Mouse (Mus musculus): ENCODE data around the gene Arid4a. TPM values are rescaled to one million over a fixed set of nuclear protein-coding genes. Genes with fewer than 3 reads are reported as not detected.
A peak's percentile ranks its signal among the peaks of the same experiment; 100 is the strongest.

Arid4a gene
- polyA plus RNA-seq (2012; rRNA removed): 17.8 and 18.4 TPM in 2 replicates

GRCm38 (mm10) chr12:71015363-71016210 lies at the start of gene Arid4a:
Gene Arid4a (plus strand): TSS chr12:71015990.
- TF ChIP-seq CTCF (IDR thresholded peaks at IDR 0.05; ENCODE audit: extremely low read depth, insufficient read depth, low read length): no peak
- TF ChIP-seq POLR2A (IDR thresholded peaks at IDR 0.05; ENCODE audit: extremely low read depth, insufficient read depth, low read length): peak; percentile 90
- Histone ChIP-seq H3K27ac (ENCODE audit: insufficient read depth, low read length) (peak within 1 kb of the TSS; percentile 94), H3K4me3 (ENCODE audit: insufficient read depth, low read length) (peak within 1 kb of the TSS; percentile 88), H3K4me1 (ENCODE audit: control insufficient read depth, insufficient read depth, low read length) (peaks cover 2% of the 10 kb centered on the region; the same call in 1 of the 2 replicates)

GRCm38 (mm10) chr12:70967581-70967980 lies 48.2 kb upstream of the Arid4a start:
- TF ChIP-seq POLR2A (IDR thresholded peaks at IDR 0.05; ENCODE audit: extremely low read depth, insufficient read depth, low read length) (no peak), CTCF (IDR thresholded peaks at IDR 0.05; ENCODE audit: extremely low read depth, insufficient read depth, low read length) (no peak)
- Histone ChIP-seq H3K4me1 (ENCODE audit: control insufficient read depth, insufficient read depth, low read length) (no peaks in the 10 kb centered on the region), H3K4me3 (ENCODE audit: insufficient read depth, low read length) (peak overlapping the region; percentile 71; the same call in 1 of the 2 replicates), H3K27ac (ENCODE audit: insufficient read depth, low read length) (peak overlapping the region; percentile 27; the same call in 1 of the 2 replicates)

- Histone ChIP-seq H3K27ac (ENCODE audit: insufficient read depth, low read length) (peak overlapping the region; percentile 62), H3K4me1 (ENCODE audit: control insufficient read depth, insufficient read depth, low read length) (no peaks in the 10 kb centered on the region), H3K4me3 (ENCODE audit: insufficient read depth, low read length) (peak overlapping the region; percentile 71)
- TF ChIP-seq POLR2A (IDR thresholded peaks at IDR 0.05; ENCODE audit: extremely low read depth, insufficient read depth, low read length) (peak; percentile 42; the same call in 1 of the 2 replicates), CTCF (IDR thresholded peaks at IDR 0.05; ENCODE audit: extremely low read depth, insufficient read depth, low read length) (peak; percentile 45)
Measured at GRCm38 (mm10) chr12:70968141-70968790, 47.5 kb upstream of the Arid4a start.

- TF ChIP-seq POLR2A (IDR thresholded peaks at IDR 0.05; ENCODE audit: extremely low read depth, insufficient read depth, low read length) (peak; percentile 24; the same call in 1 of the 2 replicates), CTCF (IDR thresholded peaks at IDR 0.05; ENCODE audit: extremely low read depth, insufficient read depth, low read length) (no peak)
- Histone ChIP-seq H3K27ac (ENCODE audit: insufficient read depth, low read length) (peak overlapping the region; percentile 62), H3K4me1 (ENCODE audit: control insufficient read depth, insufficient read depth, low read length) (no peaks in the 10 kb centered on the region)
Measured at GRCm38 (mm10) chr12:70968791-70969307, 46.9 kb upstream of the Arid4a start.

GRCm38 (mm10) chr12:70969485-70970184 lies 46.2 kb upstream of the Arid4a start:
- no peak overlapping the region for H3K27ac ChIP-seq (ENCODE audit: insufficient read depth, low read length)
- no peak for TF ChIP-seq POLR2A (IDR thresholded peaks at IDR 0.05; ENCODE audit: extremely low read depth, insufficient read depth, low read length)
- TF ChIP-seq CTCF (IDR thresholded peaks at IDR 0.05; ENCODE audit: extremely low read depth, insufficient read depth, low read length): peak; percentile 71
- no peaks in the 10 kb centered on the region for H3K4me1 ChIP-seq (ENCODE audit: control insufficient read depth, insufficient read depth, low read length)
- peak overlapping the region; percentile 22; the same call in 1 of the 2 replicates for H3K4me3 ChIP-seq (ENCODE audit: insufficient read depth, low read length)

More at GRCm38 (mm10) chr12:70968791-70969307, 46.9 kb upstream of the Arid4a start:
- peak overlapping the region; percentile 71 for H3K4me3 ChIP-seq (ENCODE audit: insufficient read depth, low read length)

- TF ChIP-seq POLR2A (IDR thresholded peaks at IDR 0.05; ENCODE audit: extremely low read depth, insufficient read depth, low read length) (no peak), CTCF (IDR thresholded peaks at IDR 0.05; ENCODE audit: extremely low read depth, insufficient read depth, low read length) (no peak)
- Histone ChIP-seq H3K4me3 (ENCODE audit: insufficient read depth, low read length) (0 out of 2 replicates have a peak overlapping the region, but pooled peaks have one; percentile 93), H3K27ac (ENCODE audit: insufficient read depth, low read length) (no peak overlapping the region), H3K4me1 (ENCODE audit: control insufficient read depth, insufficient read depth, low read length) (peaks cover 4% of the 10 kb centered on the region; the same call in 1 of the 2 replicates)
Measured at GRCm38 (mm10) chr12:70973831-70974230, 42.0 kb upstream of the Arid4a start.

- peak; percentile 82; the same call in 1 of the 2 replicates for TF ChIP-seq POLR2A (IDR thresholded peaks at IDR 0.05; ENCODE audit: extremely low read depth, insufficient read depth, low read length)
- no peak for TF ChIP-seq CTCF (IDR thresholded peaks at IDR 0.05; ENCODE audit: extremely low read depth, insufficient read depth, low read length)
- Histone ChIP-seq H3K27ac (ENCODE audit: insufficient read depth, low read length) (peak within 1 kb of the TSS; percentile 95), H3K4me3 (ENCODE audit: insufficient read depth, low read length) (peak within 1 kb of the TSS; percentile 93), H3K4me1 (ENCODE audit: control insufficient read depth, insufficient read depth, low read length) (peaks cover 4% of the 10 kb centered on the region; the same call in 1 of the 2 replicates)
Measured at GRCm38 (mm10) chr12:70974441-70975266, 41.1 kb upstream of the Arid4a start, which contains the start of gene Psma3. Gene Psma3 (plus strand): TSS chr12:70974621.

GRCm38 (mm10) chr12:70975406-70975805 lies 40.4 kb upstream of the Arid4a start:
- peak overlapping the region; percentile 95 for H3K27ac ChIP-seq (ENCODE audit: insufficient read depth, low read length)
- peak overlapping the region; percentile 93 for H3K4me3 ChIP-seq (ENCODE audit: insufficient read depth, low read length)
- peaks cover 4% of the 10 kb centered on the region; the same call in 1 of the 2 replicates for H3K4me1 ChIP-seq (ENCODE audit: control insufficient read depth, insufficient read depth, low read length)
- no peak for TF ChIP-seq CTCF (IDR thresholded peaks at IDR 0.05; ENCODE audit: extremely low read depth, insufficient read depth, low read length)
- no peak for TF ChIP-seq POLR2A (IDR thresholded peaks at IDR 0.05; ENCODE audit: extremely low read depth, insufficient read depth, low read length)
